Mouse (Mus musculus): Measurements from ENCODE around the gene Pigk.

DNA sequence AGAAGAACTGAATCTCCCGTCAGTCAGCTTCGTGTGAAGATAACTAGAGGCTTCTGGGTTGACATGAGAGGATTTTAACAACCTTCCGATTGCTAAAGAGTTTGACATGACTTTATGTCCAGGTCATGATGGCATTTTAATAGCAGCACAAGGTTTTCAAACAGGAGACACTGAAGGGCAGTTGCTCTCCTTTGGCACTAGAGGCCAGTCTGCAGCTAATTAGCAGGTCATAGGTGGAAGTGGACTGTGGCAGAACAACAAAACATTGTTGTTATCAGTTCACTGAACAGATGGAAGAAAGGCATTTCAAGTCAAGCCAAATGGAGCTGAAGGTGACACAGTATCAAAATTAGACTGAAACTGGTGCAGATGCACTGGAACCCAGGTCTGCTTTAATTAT lies 4.0 kb upstream of the Pigk start:
- no peak for TF ChIP-seq POLR2A (IDR thresholded peaks at IDR 0.05; ENCODE audit: low read depth, low read length)
- TF ChIP-seq CTCF (IDR thresholded peaks at IDR 0.05; ENCODE audit: extremely low read depth, insufficient read length, insufficient replicate concordance, low read depth, low read length) = no peak
